Mouse (Mus musculus): ENCODE data around the gene 7420426K07Rik. TPM values are rescaled to one million over a fixed set of nuclear protein-coding genes. Genes with fewer than 3 reads are reported as not detected.

Gene 7420426K07Rik
- polyA plus RNA-seq (2015; fragmentation: Nextera tagmentation; extraction: Ambion mirVana): not detected in 2 replicates

GRCm38 (mm10) chr9:98902819-98903218, at the start of gene 7420426K07Rik:
Gene 7420426K07Rik (plus strand): TSS chr9:98903119.
- Histone ChIP-seq H3K4me1 (no peaks in the 10 kb centered on the region), H3K27me3 (no peaks in the 10 kb centered on the region), H3K36me3 (ENCODE audit: poor library complexity, severe bottlenecking) (no peaks in the 10 kb centered on the region), H3K4me2 (no peak within 1 kb of the TSS), H3K4me3 (no peak within 1 kb of the TSS), H3K27ac (no peak within 1 kb of the TSS), H3K9me3 (replicated peaks) (no peaks in the 10 kb centered on the region), H3K9ac (no peak within 1 kb of the TSS)
- no peak for ATAC-seq
- WGBS: 85% methylated on average over 2 of the region's 2 CpGs

GRCm38 (mm10) chr9:98856210-98856609, 46.7 kb upstream of the 7420426K07Rik start, which contains the start of gene Prr23a2:
Gene Prr23a2 (plus strand): TSS chr9:98856494.
- no peak for ATAC-seq
- Histone ChIP-seq H3K27me3 (no peaks in the 10 kb centered on the region), H3K9me3 (replicated peaks) (no peaks in the 10 kb centered on the region), H3K4me2 (no peak within 1 kb of the TSS), H3K36me3 (ENCODE audit: poor library complexity, severe bottlenecking) (no peaks in the 10 kb centered on the region), H3K27ac (no peak within 1 kb of the TSS), H3K4me3 (no peak within 1 kb of the TSS), H3K4me1 (no peaks in the 10 kb centered on the region), H3K9ac (no peak within 1 kb of the TSS)
- WGBS: 83% methylated on average over 12 of the region's 18 CpGs

GRCm38 (mm10) chr9:98863463-98863862, 39.5 kb upstream of the 7420426K07Rik start:
- H3K9me3 ChIP-seq (replicated peaks): 0 out of 2 replicates have a peak, but pooled peaks cover 2% of the 10 kb centered on the region
- no peak overlapping the region for H3K9ac ChIP-seq
- H3K4me3 ChIP-seq: no peak overlapping the region
- no peak overlapping the region for H3K27ac ChIP-seq
- no peaks in the 10 kb centered on the region for H3K27me3 ChIP-seq
- no peaks in the 10 kb centered on the region for H3K36me3 ChIP-seq (ENCODE audit: poor library complexity, severe bottlenecking)
- H3K4me2 ChIP-seq: no peak overlapping the region
- no peak for ATAC-seq
- H3K4me1 ChIP-seq: no peaks in the 10 kb centered on the region
- 70% methylated on average over 3 of the region's 3 CpGs for WGBS

GRCm38 (mm10) chr9:98864571-98864970, 38.3 kb upstream of the 7420426K07Rik start, which contains the start of gene Prr23a3:
Gene Prr23a3 (plus strand): TSS chr9:98864767.
- H3K4me3 ChIP-seq: no peak within 1 kb of the TSS
- H3K9me3 ChIP-seq (replicated peaks): 0 out of 2 replicates have a peak, but pooled peaks cover 2% of the 10 kb centered on the region
- no peak within 1 kb of the TSS for H3K4me2 ChIP-seq
- no peak within 1 kb of the TSS for H3K27ac ChIP-seq
- ATAC-seq: no peak
- H3K27me3 ChIP-seq: no peaks in the 10 kb centered on the region
- no peak within 1 kb of the TSS for H3K9ac ChIP-seq
- H3K4me1 ChIP-seq: no peaks in the 10 kb centered on the region
- H3K36me3 ChIP-seq (ENCODE audit: poor library complexity, severe bottlenecking): no peaks in the 10 kb centered on the region
- 67% methylated on average over 22 of the region's 22 CpGs for WGBS

GRCm38 (mm10) chr9:98901486-98901885, 1.4 kb upstream of the 7420426K07Rik start:
- Histone ChIP-seq H3K9me3 (replicated peaks) (peaks cover 8% of the 10 kb centered on the region), H3K4me1 (no peaks in the 10 kb centered on the region), H3K27me3 (no peaks in the 10 kb centered on the region), H3K27ac (no peak overlapping the region), H3K4me3 (no peak overlapping the region), H3K9ac (no peak overlapping the region), H3K4me2 (no peak overlapping the region), H3K36me3 (ENCODE audit: poor library complexity, severe bottlenecking) (no peaks in the 10 kb centered on the region)
- WGBS: 85% methylated on average over 1 of the region's 1 CpGs
- ATAC-seq: no peak

- Histone ChIP-seq H3K9ac (no peak overlapping the region), H3K4me3 (no peak overlapping the region), H3K27me3 (no peaks in the 10 kb centered on the region), H3K36me3 (ENCODE audit: poor library complexity, severe bottlenecking) (no peaks in the 10 kb centered on the region), H3K27ac (no peak overlapping the region), H3K4me2 (no peak overlapping the region), H3K9me3 (replicated peaks) (no peaks in the 10 kb centered on the region), H3K4me1 (0 out of 2 replicates have a peak, but pooled peaks cover 7% of the 10 kb centered on the region)
- 91% methylated on average over 5 of the region's 5 CpGs for WGBS
- no peak for ATAC-seq
Observed at GRCm38 (mm10) chr9:98920629-98921523, 18.0 kb downstream of the 7420426K07Rik start.

- H3K27ac ChIP-seq: no peak overlapping the region
- 0 out of 2 replicates have a peak, but pooled peaks cover 7% of the 10 kb centered on the region for H3K4me1 ChIP-seq
- no peaks in the 10 kb centered on the region for H3K36me3 ChIP-seq (ENCODE audit: poor library complexity, severe bottlenecking)
- no peaks in the 10 kb centered on the region for H3K9me3 ChIP-seq (replicated peaks)
- H3K9ac ChIP-seq: no peak overlapping the region
- no peak for ATAC-seq
- no peak overlapping the region for H3K4me3 ChIP-seq
- no peaks in the 10 kb centered on the region for H3K27me3 ChIP-seq
- 14% methylated on average over 6 of the region's 6 CpGs for WGBS
- H3K4me2 ChIP-seq: 0 out of 2 replicates have a peak overlapping the region, but pooled peaks have one; percentile 1
Observed at GRCm38 (mm10) chr9:98923119-98923518, 20.2 kb downstream of the 7420426K07Rik start.

- no peaks in the 10 kb centered on the region for H3K9me3 ChIP-seq (replicated peaks)
- 52% methylated on average over 6 of the region's 6 CpGs for WGBS
- no peak overlapping the region for H3K27ac ChIP-seq
- H3K27me3 ChIP-seq: no peaks in the 10 kb centered on the region
- no peak overlapping the region for H3K4me3 ChIP-seq
- no peak for ATAC-seq
- no peak overlapping the region for H3K4me2 ChIP-seq
- no peak overlapping the region for H3K9ac ChIP-seq
- 0 out of 2 replicates have a peak, but pooled peaks cover 7% of the 10 kb centered on the region for H3K4me1 ChIP-seq
- no peaks in the 10 kb centered on the region for H3K36me3 ChIP-seq (ENCODE audit: poor library complexity, severe bottlenecking)
Observed at GRCm38 (mm10) chr9:98924183-98924582, 21.3 kb downstream of the 7420426K07Rik start.

- Histone ChIP-seq H3K9me3 (replicated peaks) (peaks cover 8% of the 10 kb centered on the region; the same call in 1 of the 2 replicates), H3K4me2 (no peak overlapping the region), H3K9ac (no peak overlapping the region), H3K36me3 (ENCODE audit: poor library complexity, severe bottlenecking) (no peaks in the 10 kb centered on the region), H3K27me3 (no peaks in the 10 kb centered on the region), H3K4me3 (no peak overlapping the region), H3K4me1 (0 out of 2 replicates have a peak, but pooled peaks cover 2% of the 10 kb centered on the region), H3K27ac (no peak overlapping the region)
- no peak for ATAC-seq
- 94% methylated on average over 2 of the region's 2 CpGs for WGBS
Observed at GRCm38 (mm10) chr9:98929496-98929895, 26.6 kb downstream of the 7420426K07Rik start.

GRCm38 (mm10) chr9:98932931-98933330, 30.0 kb downstream of the 7420426K07Rik start:
- ATAC-seq: no peak
- Histone ChIP-seq H3K9me3 (replicated peaks) (peaks cover 8% of the 10 kb centered on the region; the same call in 1 of the 2 replicates), H3K27me3 (0 out of 2 replicates have a peak, but pooled peaks cover 6% of the 10 kb centered on the region), H3K4me3 (no peak overlapping the region), H3K4me1 (0 out of 2 replicates have a peak, but pooled peaks cover 2% of the 10 kb centered on the region), H3K4me2 (no peak overlapping the region), H3K9ac (no peak overlapping the region), H3K27ac (no peak overlapping the region), H3K36me3 (ENCODE audit: poor library complexity, severe bottlenecking) (no peaks in the 10 kb centered on the region)
- 6% methylated on average over 6 of the region's 6 CpGs for WGBS

GRCm38 (mm10) chr9:98935190-98935909, 32.4 kb downstream of the 7420426K07Rik start:
- Histone ChIP-seq H3K36me3 (ENCODE audit: poor library complexity, severe bottlenecking) (no peaks in the 10 kb centered on the region), H3K9me3 (replicated peaks) (no peaks in the 10 kb centered on the region), H3K27me3 (0 out of 2 replicates have a peak, but pooled peaks cover 6% of the 10 kb centered on the region), H3K4me2 (no peak overlapping the region), H3K4me1 (0 out of 2 replicates have a peak, but pooled peaks cover 2% of the 10 kb centered on the region), H3K4me3 (no peak overlapping the region), H3K9ac (no peak overlapping the region), H3K27ac (no peak overlapping the region)
- WGBS: 19% methylated on average over 16 of the region's 16 CpGs
- no peak for ATAC-seq

- H3K4me1 ChIP-seq: no peaks in the 10 kb centered on the region
- no peak overlapping the region for H3K9ac ChIP-seq
- no peaks in the 10 kb centered on the region for H3K36me3 ChIP-seq (ENCODE audit: poor library complexity, severe bottlenecking)
- peaks cover 11% of the 10 kb centered on the region; the same call in 1 of the 2 replicates for H3K27me3 ChIP-seq
- ATAC-seq: no peak
- no peaks in the 10 kb centered on the region for H3K9me3 ChIP-seq (replicated peaks)
- H3K4me3 ChIP-seq: no peak overlapping the region
- 9% methylated on average over 2 of the region's 2 CpGs for WGBS
- H3K4me2 ChIP-seq: no peak overlapping the region
- no peak overlapping the region for H3K27ac ChIP-seq
Observed at GRCm38 (mm10) chr9:98939290-98939689, 36.4 kb downstream of the 7420426K07Rik start.

Data from forebrain, embryonic 13.5 days (tissue).